ENCODE assay signal across 25 mouse cellular contexts in the genomic region with DNA sequence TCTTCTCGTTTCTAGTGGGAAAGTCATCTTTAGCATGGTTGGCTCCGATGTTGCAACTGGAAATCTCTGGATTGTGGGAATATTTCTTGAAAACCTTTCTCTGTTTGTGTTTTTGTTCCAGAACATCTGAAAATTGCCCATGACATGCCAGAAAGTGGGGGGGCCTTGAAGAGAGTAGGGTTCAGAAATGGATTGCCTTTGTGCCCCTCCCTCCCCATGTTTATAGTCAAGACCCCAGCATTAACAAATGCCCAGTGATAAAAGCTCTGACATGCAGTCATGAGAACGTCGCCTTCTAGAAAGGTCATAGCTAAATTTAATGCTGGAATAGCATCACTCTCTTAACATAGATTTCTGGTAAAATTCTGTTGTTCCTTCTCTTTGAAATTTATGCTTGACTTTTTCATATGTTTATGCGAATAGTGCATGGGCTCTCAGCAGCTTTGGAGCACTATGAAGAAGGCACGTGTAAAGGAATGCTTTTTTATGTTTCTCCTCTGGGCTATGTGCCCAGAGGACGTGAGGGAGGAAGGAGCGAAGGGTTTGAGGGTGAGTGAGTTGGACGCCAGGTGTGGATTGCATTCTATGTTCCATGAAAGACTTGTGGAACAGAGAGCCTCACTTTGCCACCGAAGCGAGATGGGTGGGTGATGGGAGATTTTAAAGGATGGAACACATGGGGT. TPM values are rescaled to one million over a fixed set of nuclear protein-coding genes. Genes with fewer than 3 reads are reported as not detected.
DNase-seq lines count a peak whose midpoint lies in the region; ATAC-seq and TF ChIP-seq lines count a peak whose summit lies in the region.
"Had no signal": no experiment of that assay in that cellular context is flagged by ENCODE, and none has a peak within 500 bp of the region (broad histone marks: within the 10 kb centered on the region; RNA-seq: fewer than 3 reads in every experiment).

No protein-coding gene starts in this region.

- H3K27me3 ChIP-seq in heart, embryonic 12.5 days (replicated peaks), result no peaks in the 10 kb centered on the region
- no peaks in the 10 kb centered on the region for H3K27me3 ChIP-seq in heart, embryonic 15.5 days
- H3K27me3 ChIP-seq in lung, postnatal 0 days (replicated peaks; ENCODE audit: insufficient read depth, low read length), result no peaks in the 10 kb centered on the region
- H3K27me3 ChIP-seq: CH12.LX; embryonic facial prominence, embryonic 12.5 days; embryonic facial prominence, embryonic 15.5 days; hindbrain, embryonic 12.5 days; hindbrain, embryonic 15.5 days had no signal

- H3K9ac ChIP-seq in heart, embryonic 12.5 days, result no peak overlapping the region
- no peak overlapping the region for H3K9ac ChIP-seq in heart, embryonic 15.5 days
- H3K9ac ChIP-seq in lung, postnatal 0 days (replicated peaks; ENCODE audit: low read depth), result no peak overlapping the region
- H3K9ac ChIP-seq: embryonic facial prominence, embryonic 12.5 days; embryonic facial prominence, embryonic 15.5 days; forebrain, postnatal 0 days; hindbrain, embryonic 12.5 days; hindbrain, embryonic 15.5 days had no signal

- peak; percentile 76 for DNase-seq in heart, adult 11 months
- no peak for DNase-seq in heart, adult 8-10 months (ENCODE audit: low spot score)
- DNase-seq in lung, postnatal 0 days (ENCODE audit: low spot score), result peak; percentile 9
- no peak for DNase-seq in lung, postnatal 10 days
- DNase-seq: adrenal gland, adult 2 months; adrenal gland, postnatal 14 days; B cell, adult 2 months; cerebellum, adult 11 months; cerebellum, adult 2 months; cerebellum, adult 9-11 months; cerebellum, postnatal 25 days; forebrain, postnatal 0 days; gastrocnemius, postnatal 36 days had no signal

- TF ChIP-seq EP300 in lung, postnatal 0 days (IDR thresholded peaks at IDR 0.05), result no peak

- H3K4me2 ChIP-seq in heart, embryonic 12.5 days, result no peak overlapping the region
- no peak overlapping the region for H3K4me2 ChIP-seq in heart, embryonic 15.5 days
- no peak overlapping the region for H3K4me2 ChIP-seq in lung, postnatal 0 days (replicated peaks; ENCODE audit: low read depth, low read length)
- H3K4me2 ChIP-seq: embryonic facial prominence, embryonic 12.5 days; embryonic facial prominence, embryonic 15.5 days; hindbrain, embryonic 12.5 days; hindbrain, embryonic 15.5 days had no signal

- TF ChIP-seq CTCF in lung, postnatal 0 days (IDR thresholded peaks at IDR 0.05), result no peak

- H3K4me1 ChIP-seq in heart, embryonic 12.5 days (replicated peaks), result peaks cover 27% of the 10 kb centered on the region
- peaks cover 36% of the 10 kb centered on the region for H3K4me1 ChIP-seq in heart, embryonic 15.5 days (replicated peaks)
- no peaks in the 10 kb centered on the region; the same call in 1 of the 2 replicates for H3K4me1 ChIP-seq in lung, postnatal 0 days (ENCODE audit: insufficient read depth, low read depth, low read length)
- H3K4me1 ChIP-seq: embryonic facial prominence, embryonic 12.5 days; hindbrain, embryonic 12.5 days; hindbrain, embryonic 15.5 days had no signal

- H3K36me3 ChIP-seq in heart, embryonic 12.5 days, result no peaks in the 10 kb centered on the region
- no peaks in the 10 kb centered on the region for H3K36me3 ChIP-seq in heart, embryonic 15.5 days
- no peaks in the 10 kb centered on the region for H3K36me3 ChIP-seq in lung, postnatal 0 days (ENCODE audit: insufficient read depth, low read length)
- H3K36me3 ChIP-seq: embryonic facial prominence, embryonic 15.5 days; G1E; hindbrain, embryonic 12.5 days; hindbrain, embryonic 15.5 days had no signal

- 80% methylated on average over 11 of the region's 11 CpGs for WGBS in heart, embryonic 12.5 days
- 54% methylated on average over 11 of the region's 11 CpGs for WGBS in heart, embryonic 15.5 days
- WGBS in lung, postnatal 0 days, result 56% methylated on average over 11 of the region's 11 CpGs

- H3K9me3 ChIP-seq in heart, embryonic 12.5 days (replicated peaks), result no peaks in the 10 kb centered on the region
- H3K9me3 ChIP-seq in heart, embryonic 15.5 days (replicated peaks), result no peaks in the 10 kb centered on the region
- H3K9me3 ChIP-seq in lung, postnatal 0 days (ENCODE audit: low read length), result no peaks in the 10 kb centered on the region
- H3K9me3 ChIP-seq: embryonic facial prominence, embryonic 12.5 days; embryonic facial prominence, embryonic 15.5 days; hindbrain, embryonic 12.5 days; hindbrain, embryonic 15.5 days had no signal

- H3K27ac ChIP-seq in heart, embryonic 12.5 days (ENCODE audit: poor library complexity, severe bottlenecking), result no peak overlapping the region
- H3K27ac ChIP-seq in heart, embryonic 15.5 days, result peak overlapping the region; percentile 20; the same call in 1 of the 2 replicates
- no peak overlapping the region for H3K27ac ChIP-seq in lung, postnatal 0 days (ENCODE audit: low read length)
- H3K27ac ChIP-seq: embryonic facial prominence, embryonic 12.5 days; embryonic facial prominence, embryonic 15.5 days; hindbrain, embryonic 12.5 days; hindbrain, embryonic 15.5 days had no signal

- no peak overlapping the region for H3K4me3 ChIP-seq in heart, embryonic 12.5 days
- no peak overlapping the region for H3K4me3 ChIP-seq in heart, embryonic 15.5 days
- no peak overlapping the region for H3K4me3 ChIP-seq in lung, postnatal 0 days (ENCODE audit: low read depth, low read length)
- H3K4me3 ChIP-seq: embryonic facial prominence, embryonic 12.5 days; embryonic facial prominence, embryonic 15.5 days; hindbrain, embryonic 12.5 days; hindbrain, embryonic 15.5 days had no signal

- ATAC-seq in heart, embryonic 12.5 days (ENCODE audit: insufficient number of reproducible peaks, low FRiP score), result no peak
- no peak for ATAC-seq in heart, embryonic 15.5 days (replicated peaks; ENCODE audit: insufficient number of reproducible peaks, insufficient read depth, low FRiP score, low read depth)
- peak; percentile 54 for ATAC-seq in lung, postnatal 0 days
- ATAC-seq: forebrain, embryonic 14.5 days; forebrain, postnatal 0 days; intestine, postnatal 0 days had no signal

RNA-seq across cellular contexts. Expression of a gene that starts 19.0 kb away (rescaled TPM):
- polyA plus RNA-seq in heart, embryonic 12.5 days (2016; fragmentation: Nextera tagmentation; extraction: Ambion mirVana), result 12.2 and 13.4 TPM in 2 replicates
- 11.2 and 13.0 TPM in 2 replicates for polyA plus RNA-seq in heart, embryonic 15.5 days (2015; fragmentation: Nextera tagmentation; extraction: Ambion mirVana)
- total RNA-seq in heart, adult 8-10 months (2022), result 10 to 100 TPM; 63.1 to 76.8 (median 70.8) TPM
- 10.1 and 12.1 TPM in 2 replicates for polyA plus RNA-seq in lung, postnatal 0 days (2015; fragmentation: Nextera tagmentation; extraction: Ambion mirVana)
- total RNA-seq: granulocyte monocyte progenitor cell, adult 5-6 weeks; hematopoietic stem cell, adult 5-6 weeks had no signal
- polyA plus RNA-seq: G1E had no signal

Comparison
In these comparisons a context has a peak if more than half of its experiments do, and no peak if none do; other contexts are left out.
1. DNase-seq: peak in heart, adult 11 months (single experiment) and lung, postnatal 0 days (single experiment); none in heart, adult 8-10 months (single experiment) and lung, postnatal 10 days (single experiment).